Comparison of ENCODE assay signal across 22 mouse cellular contexts in genomic region chr10:95599740-95600139, GRCm38 (mm10). TPM values are rescaled to one million over a fixed set of nuclear protein-coding genes. Genes with fewer than 3 reads are reported as not detected.
DNase-seq lines count a peak whose midpoint lies in the region; ATAC-seq and TF ChIP-seq lines count a peak whose summit lies in the region.
"Had no signal": no experiment of that assay in that cellular context is flagged by ENCODE, and none has a peak within 500 bp of the region (broad histone marks: within the 10 kb centered on the region; RNA-seq: fewer than 3 reads in every experiment).

No protein-coding gene starts in this region.

- no peak overlapping the region for H3K9ac ChIP-seq in forebrain, embryonic 16.5 days (replicated peaks; ENCODE audit: low read depth, low read length)
- H3K9ac ChIP-seq in forebrain, embryonic 12.5 days: no peak overlapping the region
- H3K9ac ChIP-seq: forebrain, embryonic 15.5 days; hindbrain, embryonic 13.5 days had no signal

- H3K27ac ChIP-seq in forebrain, embryonic 16.5 days (ENCODE audit: low read length): no peak overlapping the region
- no peak overlapping the region for H3K27ac ChIP-seq in forebrain, embryonic 12.5 days
- peak overlapping the region; percentile 41; the same call in 1 of the 2 replicates for H3K27ac ChIP-seq in left cerebral cortex, adult 2 months
- H3K27ac ChIP-seq: forebrain, embryonic 10.5 days; forebrain, embryonic 15.5 days; hindbrain, embryonic 10.5 days; hindbrain, embryonic 13.5 days had no signal

- no peak overlapping the region for H3K4me2 ChIP-seq in forebrain, embryonic 16.5 days (ENCODE audit: low read length)
- no peak overlapping the region for H3K4me2 ChIP-seq in forebrain, embryonic 12.5 days
- H3K4me2 ChIP-seq: forebrain, embryonic 15.5 days; heart, embryonic 11.5 days; hindbrain, embryonic 13.5 days had no signal

- WGBS in forebrain, embryonic 16.5 days: 82% methylated on average over 7 of the region's 7 CpGs
- 86% methylated on average over 7 of the region's 7 CpGs for WGBS in forebrain, embryonic 12.5 days

- DNase-seq in layer of hippocampus, adult 11-12 months (ENCODE audit: low spot score): peak; percentile 30
- no peak for DNase-seq in layer of hippocampus, postnatal 36 days
- DNase-seq in left cerebral cortex, adult 2 months (ENCODE audit: extremely low spot score in 1 of 2, low spot score in 2 of 2): no peak
- DNase-seq in left cerebral cortex, postnatal 4 days: no peak
- DNase-seq in gastrocnemius, postnatal 4 days (ENCODE audit: low spot score in 2 of 2): no peak
- DNase-seq: adrenal gland, adult 8-10 months; adrenal gland, postnatal 25 days; cerebellum, adult 18-20 months; cerebellum, adult 9-10 months; cerebellum, postnatal 14 days; gastrocnemius, postnatal 10 days; gastrocnemius, postnatal 36 days; heart, adult 11 months had no signal

- peak; percentile 57; the same call in 1 of the 2 replicates for ATAC-seq in forebrain, embryonic 16.5 days
- no peak for ATAC-seq in forebrain, embryonic 12.5 days (ENCODE audit: low FRiP score)
- ATAC-seq: activated CD4-positive, CD25-positive, alpha-beta regulatory T cell, adult 4 months; forebrain, embryonic 15.5 days; hindbrain, embryonic 16.5 days had no signal

- no peaks in the 10 kb centered on the region for H3K36me3 ChIP-seq in forebrain, embryonic 16.5 days (ENCODE audit: control insufficient read depth, insufficient read depth)
- no peaks in the 10 kb centered on the region for H3K36me3 ChIP-seq in forebrain, embryonic 12.5 days (replicated peaks)
- H3K36me3 ChIP-seq: forebrain, embryonic 10.5 days; forebrain, embryonic 15.5 days; hindbrain, embryonic 10.5 days; hindbrain, embryonic 13.5 days had no signal

- no peaks in the 10 kb centered on the region for H3K4me1 ChIP-seq in forebrain, embryonic 16.5 days (replicated peaks; ENCODE audit: control insufficient read depth, insufficient read depth, low read length)
- peaks cover 20% of the 10 kb centered on the region for H3K4me1 ChIP-seq in forebrain, embryonic 12.5 days

- H3K4me3 ChIP-seq in forebrain, embryonic 16.5 days (replicated peaks; ENCODE audit: low read length): no peak overlapping the region
- H3K4me3 ChIP-seq in forebrain, embryonic 12.5 days (replicated peaks): no peak overlapping the region
- H3K4me3 ChIP-seq in left cerebral cortex, adult 2 months: no peak overlapping the region
- H3K4me3 ChIP-seq: forebrain, embryonic 10.5 days; forebrain, embryonic 15.5 days; hindbrain, embryonic 10.5 days; hindbrain, embryonic 13.5 days had no signal

- no peaks in the 10 kb centered on the region for H3K27me3 ChIP-seq in forebrain, embryonic 16.5 days (replicated peaks; ENCODE audit: control insufficient read depth, insufficient read depth, low read length)
- H3K27me3 ChIP-seq in forebrain, embryonic 12.5 days: peaks cover 34% of the 10 kb centered on the region
- H3K27me3 ChIP-seq: forebrain, embryonic 15.5 days had no signal

- TF ChIP-seq CTCF in left cerebral cortex, adult 2 months (IDR thresholded peaks at IDR 0.05): no peak

- H3K9me3 ChIP-seq in forebrain, embryonic 16.5 days (ENCODE audit: control insufficient read depth, low read length): no peaks in the 10 kb centered on the region
- H3K9me3 ChIP-seq in forebrain, embryonic 12.5 days: no peaks in the 10 kb centered on the region
- H3K9me3 ChIP-seq: forebrain, embryonic 10.5 days; forebrain, embryonic 15.5 days; hindbrain, embryonic 10.5 days; hindbrain, embryonic 13.5 days had no signal

- intact Hi-C loops in left cerebral cortex, adult 2 months (cut with DNase I): no loop called here
- intact Hi-C loops in left cerebral cortex, postnatal 4 days (cut with DNase I): no loop called here

RNA-seq across cellular contexts. Expression of gene Nudt4, which starts 35.8 kb away (rescaled TPM):
- polyA plus RNA-seq in forebrain, embryonic 16.5 days (2015; fragmentation: Nextera tagmentation; extraction: Ambion mirVana): 69.0 and 84.0 TPM in 2 replicates
- polyA plus RNA-seq in forebrain, embryonic 12.5 days (2016; fragmentation: Nextera tagmentation; extraction: Ambion mirVana): 107 and 108 TPM in 2 replicates
- 10 to 100 TPM; 73.9 to 74.5 TPM for total RNA-seq in layer of hippocampus, postnatal 36 days (2021)
- total RNA-seq in left cerebral cortex, adult 2 months (2021): 100 to 1,000 TPM; 140 to 147 TPM
- 100 to 1,000 TPM; 202 to 243 TPM for total RNA-seq in left cerebral cortex, postnatal 4 days (2021)
- total RNA-seq in gastrocnemius, postnatal 4 days (2021): 100 to 1,000 TPM; 213 to 216 TPM
